Mouse (Mus musculus) ES-Bruce4 (cell line): ENCODE measurements around the gene Lag3.

Experiments used
- CTCF ChIP-seq: IDR thresholded peaks from one replicate; pipeline ENCODE4 v1.8.1; 2011; ENCODE audit warnings: low read depth, low read length
- EP300 ChIP-seq: IDR thresholded peaks from 2 replicates; pipeline ENCODE4 v1.6.1; 2011; ENCODE audit warnings: low read depth, low read length; ENCODE audit not compliant: insufficient read depth
- POLR2A ChIP-seq: IDR thresholded peaks from one replicate; pipeline ENCODE4 v1.8.1; 2011; ENCODE audit warnings: low read length; ENCODE audit not compliant: insufficient read depth

- TF ChIP-seq POLR2A (no peak), CTCF (no peak), EP300 (no peak)
Measured at GRCm38 (mm10) chr6:124959960-124960359, 48.5 kb upstream of the Lag3 start.
